Mouse (Mus musculus) lung, adult 2 months (tissue): Measurements from ENCODE around the gene Lamc3.

ENCODE experiments used
- CTCF ChIP-seq: fragments of 200-500 bp; IDR thresholded peaks from 2 replicates; pipeline ENCODE4 v1.5.1; 2011; ENCODE audit warnings: mild to moderate bottlenecking, low read length, control low read depth; ENCODE audit not compliant: insufficient read depth
- POLR2A ChIP-seq: fragments of 200-500 bp; IDR thresholded peaks from 2 replicates; pipeline ENCODE4 v1.6.1; 2011; ENCODE audit warnings: low read depth, mild to moderate bottlenecking, control low read depth, low read length, borderline replicate concordance; ENCODE audit errors: extremely low read depth

- TF ChIP-seq CTCF = no peak
- no peak for TF ChIP-seq POLR2A
These were observed 19.3 kb downstream of the Lamc3 start for GRCm38 (mm10) chr2:31906407-31906806.
